Mouse (Mus musculus): ENCODE results near the gene Snx29.

DNA sequence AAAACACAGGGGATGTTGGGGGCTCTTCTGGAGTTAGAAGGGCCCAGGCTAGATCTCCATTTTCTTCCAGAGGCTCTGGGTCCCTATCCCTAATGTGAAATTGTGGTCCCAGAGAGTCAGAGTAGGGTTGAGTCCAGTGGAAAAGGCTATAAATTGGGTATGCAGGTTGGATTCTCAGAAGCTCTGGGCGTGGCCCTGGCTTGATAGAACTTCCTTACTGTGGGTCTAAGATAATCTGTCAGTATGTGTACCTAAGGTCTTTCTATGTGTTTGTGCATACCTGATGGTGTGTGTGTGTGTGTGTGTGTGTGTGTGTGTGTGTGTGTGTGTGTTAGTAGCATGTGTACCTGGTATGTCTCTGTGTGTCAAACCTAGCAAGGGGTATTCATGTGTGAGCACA is 378.9 kb downstream of the Snx29 start:
- no peak for TF ChIP-seq GATA1 (IDR thresholded peaks at IDR 0.05; ENCODE audit: low read length)
- TF ChIP-seq TAL1 (IDR thresholded peaks at IDR 0.05; ENCODE audit: low read length) = no peak

All from erythroblast, embryonic 14.5 days (primary cell).